Mouse (Mus musculus): ENCODE results near the gene C530025M09Rik. TPM values are rescaled to one million over a fixed set of nuclear protein-coding genes. Genes with fewer than 3 reads are reported as not detected.

C530025M09Rik gene
- polyA plus RNA-seq, 1 experiment from 2014 or later: not detected

Other genes starting within 250 kb of the C530025M09Rik start
- gene Syndig1, start 2.0 kb downstream of the C530025M09Rik start, polyA plus RNA-seq (2015; fragmentation: Nextera tagmentation; extraction: Ambion mirVana): 5.7 and 5.9 TPM in 2 replicates